ENCODE assay signal across 9 mouse cellular contexts in genomic region chr4:121052454-121053323, GRCm38 (mm10). TPM values are rescaled to one million over a fixed set of nuclear protein-coding genes. Genes with fewer than 3 reads are reported as not detected.
DNase-seq lines count a peak whose midpoint lies in the region; ATAC-seq and TF ChIP-seq lines count a peak whose summit lies in the region.
"Had no signal": no experiment of that assay in that cellular context is flagged by ENCODE, and none has a peak within 500 bp of the region (broad histone marks: within the 10 kb centered on the region; RNA-seq: fewer than 3 reads in every experiment).

No protein-coding gene starts in this region.

- intact Hi-C loops in left cerebral cortex, adult 2 months (cut with DNase I), result no loop called here
- intact Hi-C loops in left cerebral cortex, postnatal 4 days (cut with DNase I), result no loop called here

- H3K27me3 ChIP-seq in hindbrain, embryonic 13.5 days, result peaks cover 27% of the 10 kb centered on the region

- H3K9me3 ChIP-seq in hindbrain, embryonic 13.5 days, result no peaks in the 10 kb centered on the region

- TF ChIP-seq CTCF in left cerebral cortex, adult 2 months (IDR thresholded peaks at IDR 0.05), result no peak
- TF ChIP-seq CTCF in layer of hippocampus, adult 2 months (conservative IDR thresholded peaks at IDR 0.05), result no peak

- peaks cover 18% of the 10 kb centered on the region; the same call in 1 of the 2 replicates for H3K36me3 ChIP-seq in hindbrain, embryonic 13.5 days

- ATAC-seq in hindbrain, embryonic 13.5 days (ENCODE audit: low FRiP score), result peak; percentile 53

- H3K9ac ChIP-seq in hindbrain, embryonic 13.5 days, result peak overlapping the region; percentile 51

- H3K4me2 ChIP-seq in hindbrain, embryonic 13.5 days, result peak overlapping the region; percentile 48

- 9% methylated on average over 35 of the region's 35 CpGs for WGBS in hindbrain, embryonic 13.5 days

- H3K27ac ChIP-seq in left cerebral cortex, adult 2 months, result peak overlapping the region; percentile 48; the same call in 1 of the 2 replicates
- H3K27ac ChIP-seq in hindbrain, embryonic 13.5 days, result no peak overlapping the region
- H3K27ac ChIP-seq in layer of hippocampus, adult 2 months, result no peak overlapping the region

- H3K4me1 ChIP-seq in hindbrain, embryonic 13.5 days (replicated peaks), result peaks cover 14% of the 10 kb centered on the region

- peak in 1 of 2 experiments; percentile 40 for DNase-seq in left cerebral cortex, adult 2 months (ENCODE audit: extremely low spot score in 1 of 2, low spot score in 2 of 2)
- no peak for DNase-seq in left cerebral cortex, postnatal 4 days
- DNase-seq in cerebellum, postnatal 25 days, result peak; percentile 56 to 70
- peak; percentile 16 for DNase-seq in right cerebral cortex, postnatal 14 days
- DNase-seq in layer of hippocampus, adult 2 months (ENCODE audit: low spot score in 2 of 2), result no peak
- DNase-seq in Muller cell, postnatal 12 days (ENCODE audit: inconsistent ontology term), result no peak
- DNase-seq: heart, postnatal 4 days had no signal

- peak overlapping the region; percentile 43 for H3K4me3 ChIP-seq in left cerebral cortex, adult 2 months
- peak overlapping the region; percentile 27 for H3K4me3 ChIP-seq in hindbrain, embryonic 13.5 days
- H3K4me3 ChIP-seq in layer of hippocampus, adult 2 months, result no peak overlapping the region; the same call in 1 of the 2 replicates

RNA-seq across cellular contexts. Expression of gene Col9a2, which starts 13.5 kb away (rescaled TPM):
- 1 to 10 TPM; 7.0 to 7.4 TPM for total RNA-seq in left cerebral cortex, adult 2 months (2021)
- total RNA-seq in left cerebral cortex, postnatal 4 days (2021), result 10 to 100 TPM; 11.0 to 12.1 TPM
- polyA plus RNA-seq in hindbrain, embryonic 13.5 days (2015; fragmentation: Nextera tagmentation; extraction: Ambion mirVana), result 12.9 and 14.4 TPM in 2 replicates
- total RNA-seq in layer of hippocampus, adult 2 months (2021), result 1 to 10 TPM; 2.8 to 5.0 TPM
- total RNA-seq: monocyte, adult 5-6 weeks had no signal

RNA-seq across cellular contexts. Expression of gene Smap2, which starts 35.6 kb away (rescaled TPM):
- 100 to 1,000 TPM; 186 to 201 TPM for total RNA-seq in left cerebral cortex, adult 2 months (2021)
- total RNA-seq in left cerebral cortex, postnatal 4 days (2021), result 100 to 1,000 TPM; 124 to 128 TPM
- polyA plus RNA-seq in hindbrain, embryonic 13.5 days (2015; fragmentation: Nextera tagmentation; extraction: Ambion mirVana), result 36.7 and 36.8 TPM in 2 replicates
- 100 to 1,000 TPM; 152 to 166 TPM for total RNA-seq in layer of hippocampus, adult 2 months (2021)

RNA-seq across cellular contexts. Expression of gene Zmpste24, which starts 45.4 kb away (rescaled TPM):
- total RNA-seq in left cerebral cortex, adult 2 months (2021), result 10 to 100 TPM; 23.5 to 24.7 TPM
- total RNA-seq in left cerebral cortex, postnatal 4 days (2021), result 10 to 100 TPM; 19.5 TPM
- 28.4 and 28.7 TPM in 2 replicates for polyA plus RNA-seq in hindbrain, embryonic 13.5 days (2015; fragmentation: Nextera tagmentation; extraction: Ambion mirVana)
- total RNA-seq in layer of hippocampus, adult 2 months (2021), result 10 to 100 TPM; 22.3 to 23.0 TPM

RNA-seq across cellular contexts. Expression of gene Tmco2, which starts 56.3 kb away (rescaled TPM):
- total RNA-seq in left cerebral cortex, adult 2 months (2021), result not detected
- total RNA-seq in left cerebral cortex, postnatal 4 days (2021), result not detected
- polyA plus RNA-seq in hindbrain, embryonic 13.5 days (2015; fragmentation: Nextera tagmentation; extraction: Ambion mirVana), result not detected in 2 replicates
- not detected for total RNA-seq in layer of hippocampus, adult 2 months (2021)
- total RNA-seq: heart, postnatal 4 days had no signal

Comparison
In these comparisons a context has a peak if more than half of its experiments do, and no peak if none do; other contexts are left out.
1. DNase-seq: peak in cerebellum, postnatal 25 days (2 of 2) and right cerebral cortex, postnatal 14 days (single experiment); none in left cerebral cortex, postnatal 4 days (single experiment), layer of hippocampus, adult 2 months (0 of 2) and Muller cell, postnatal 12 days (single experiment).